Mouse (Mus musculus) brain, embryonic 14.5 days (tissue): ENCODE measurements around the gene Mtfr1l.

Experiments
- CTCF ChIP-seq: fragments of 200-500 bp; IDR thresholded peaks from 2 replicates; pipeline ENCODE4 v1.5.1; 2012; ENCODE audit warnings: inconsistent platforms, mild to moderate bottlenecking, moderate library complexity, borderline replicate concordance; ENCODE audit not compliant: insufficient read depth, insufficient read length; ENCODE audit errors: extremely low read depth
- POLR2A ChIP-seq: fragments of 200-500 bp; IDR thresholded peaks from 2 replicates; pipeline ENCODE4 v1.6.1; 2012; ENCODE audit warnings: mild to moderate bottlenecking, inconsistent platforms, borderline replicate concordance; ENCODE audit not compliant: poor library complexity, insufficient read depth, insufficient read length, severe bottlenecking; ENCODE audit errors: extremely low read depth

- no peak for TF ChIP-seq POLR2A
- TF ChIP-seq CTCF, result peak; percentile 100
Observed at GRCm38 (mm10) chr4:134478031-134478430, 57.2 kb downstream of the Mtfr1l start.
